Mouse (Mus musculus) hindbrain, embryonic 10.5 days (tissue): Measurements from ENCODE around the gene H2al2b. TPM values are rescaled to one million over a fixed set of nuclear protein-coding genes. Genes with fewer than 3 reads are reported as not detected.
"Not testable (repeated sequence)": the region's sequence is repeated elsewhere in the genome, so short reads cannot be mapped to it uniquely, and the experiment has no call there.

Experiments
- DNase-seq: peaks from one replicate; pipeline ENCODE4 v3.0.0-alpha.2; 2017; ENCODE audit warnings: low spot score
- H3K27ac ChIP-seq: fragments of 300-500 bp; sonication (generic); 2 replicates; pipeline ENCODE4 v1.5.1; 2016; ENCODE audit warnings: mild to moderate bottlenecking, moderate library complexity
- H3K27me3 ChIP-seq: fragments of 300-500 bp; sonication (generic); 2 replicates; pipeline ENCODE4 v1.6.1; 2016; ENCODE audit warnings: mild to moderate bottlenecking; ENCODE audit not compliant: poor library complexity, insufficient read depth, severe bottlenecking
- H3K36me3 ChIP-seq: fragments of 300-500 bp; sonication (generic); 2 replicates; pipeline ENCODE4 v1.6.1; 2016; ENCODE audit warnings: mild to moderate bottlenecking, moderate library complexity
- H3K4me1 ChIP-seq: fragments of 300-500 bp; sonication (generic); replicated peaks from 2 replicates; pipeline ENCODE4 v1.6.1; 2016; ENCODE audit warnings: mild to moderate bottlenecking
- H3K4me3 ChIP-seq: fragments of 300-500 bp; sonication (generic); 2 replicates; pipeline ENCODE4 v1.5.1; 2016; ENCODE audit warnings: mild to moderate bottlenecking, moderate library complexity
- H3K9me3 ChIP-seq: fragments of 300-500 bp; sonication (generic); 2 replicates; pipeline ENCODE4 v1.6.1; 2016; ENCODE audit warnings: mild to moderate bottlenecking, moderate library complexity
- WGBS: fragments of 180-500 bp; shearing (Covaris S2); methylation state at CpG from one replicate; pipeline ENCODE4 v1.1.7; 2016; 5-methylcytosine and 5-hydroxymethylcytosine counted together
- polyA plus RNA-seq: library from polyadenylated mRNA; unstranded; fragments of >200 nt; fragmentation: Nextera tagmentation; extraction: Ambion mirVana; gene quantifications from 2 replicates; pipeline ENCODE4 v1.2.1, GENCODE M21; 2016

H2al2b gene
- not detected in 2 replicates for polyA plus RNA-seq

- H3K36me3 ChIP-seq, H3K4me3 ChIP-seq, DNase-seq, H3K27me3 ChIP-seq, H3K9me3 ChIP-seq, H3K4me1 ChIP-seq, H3K27ac ChIP-seq: not testable (repeated sequence)
- WGBS, result no CpG with 5 or more reads among the region's 4 CpGs
Measured at GRCm38 (mm10) chrY:2720574-2720973, at the start of gene H2al2b. TSS of gene H2al2b (minus strand) at chrY:2720674.

Other genes starting within 250 kb of the H2al2b start
- gene H2al2c, start 121.6 kb downstream of the H2al2b start, polyA plus RNA-seq, result not detected in 2 replicates
- not detected in 2 replicates for gene Sry, start 57.0 kb downstream of the H2al2b start, polyA plus RNA-seq
- gene Gm4064, start 75.5 kb upstream of the H2al2b start, polyA plus RNA-seq, result not detected in 2 replicates
- gene Rbmy, start 110.0 kb upstream of the H2al2b start, polyA plus RNA-seq, result not detected in 2 replicates
- not detected in 2 replicates for gene Gm10256, start 110.0 kb upstream of the H2al2b start, polyA plus RNA-seq
- not detected in 2 replicates for gene Gm10352, start 180.3 kb upstream of the H2al2b start, polyA plus RNA-seq
- not detected in 2 replicates for gene Gm29289, start 211.9 kb upstream of the H2al2b start, polyA plus RNA-seq